ENCODE assay signal across 9 mouse cellular contexts in genomic region chr2:173046582-173047297, GRCm38 (mm10). TPM values are rescaled to one million over a fixed set of nuclear protein-coding genes. Genes with fewer than 3 reads are reported as not detected.
DNase-seq lines count a peak whose midpoint lies in the region; ATAC-seq and TF ChIP-seq lines count a peak whose summit lies in the region.
"Had no signal": no experiment of that assay in that cellular context is flagged by ENCODE, and none has a peak within 500 bp of the region (broad histone marks: within the 10 kb centered on the region; RNA-seq: fewer than 3 reads in every experiment).

No protein-coding gene starts in this region.

- no peaks in the 10 kb centered on the region for H3K27me3 ChIP-seq in megakaryocyte, embryonic 14.5 days (replicated peaks)
- H3K27me3 ChIP-seq in kidney, embryonic 14.5 days (ENCODE audit: control insufficient read depth, insufficient read depth, low read length), result no peaks in the 10 kb centered on the region
- H3K27me3 ChIP-seq: hindbrain, embryonic 15.5 days had no signal

- H3K4me1 ChIP-seq in ES-E14 (ENCODE audit: control insufficient read depth in 2 of 2, insufficient read depth in 2 of 2, low read length in 2 of 2, poor library complexity in 1 of 2), result peaks cover 2 to 24% of the 10 kb centered on the region in 2 experiments; a peak in 1 of 4 replicates
- H3K4me1 ChIP-seq in megakaryocyte, embryonic 14.5 days, result peaks cover 97% of the 10 kb centered on the region
- H3K4me1 ChIP-seq in kidney, embryonic 14.5 days (ENCODE audit: control insufficient read depth, insufficient read depth, low read length), result peaks cover 31% of the 10 kb centered on the region
- H3K4me1 ChIP-seq: hindbrain, embryonic 15.5 days had no signal

- H3K9ac ChIP-seq in ES-E14 (ENCODE audit: insufficient read depth, low read depth, low read length, poor library complexity, severe bottlenecking), result peak overlapping the region; percentile 5; the same call in 1 of the 2 replicates
- no peak overlapping the region for H3K9ac ChIP-seq in kidney, embryonic 14.5 days (ENCODE audit: low read depth, low read length)
- H3K9ac ChIP-seq: hindbrain, embryonic 15.5 days had no signal

- H3K4me3 ChIP-seq in ES-E14 (ENCODE audit: insufficient read depth in 1 of 2, low read depth in 1 of 2, low read length in 2 of 2, poor library complexity in 1 of 2, severe bottlenecking in 1 of 2), result no peak overlapping the region
- peak overlapping the region; percentile 89 for H3K4me3 ChIP-seq in megakaryocyte, embryonic 14.5 days (replicated peaks)
- no peak overlapping the region for H3K4me3 ChIP-seq in kidney, embryonic 14.5 days (ENCODE audit: low read length)
- H3K4me3 ChIP-seq: hindbrain, embryonic 15.5 days had no signal

- DNase-seq in A20 (ENCODE audit: low read depth, low spot score), result peak; percentile 91
- no peak for DNase-seq in ES-E14 (ENCODE audit: low read depth, low spot score)
- DNase-seq in right cerebral cortex, postnatal 4 days, result no peak
- DNase-seq in left cerebral cortex, adult 8-10 months (ENCODE audit: low spot score in 2 of 2), result no peak
- DNase-seq in right cerebral cortex, postnatal 25 days, result no peak

- no peaks in the 10 kb centered on the region for H3K36me3 ChIP-seq in ES-E14 (ENCODE audit: control insufficient read depth, insufficient read depth, low read length, poor library complexity, severe bottlenecking)
- peaks cover 61% of the 10 kb centered on the region for H3K36me3 ChIP-seq in megakaryocyte, embryonic 14.5 days (replicated peaks; ENCODE audit: low read length)
- H3K36me3 ChIP-seq in kidney, embryonic 14.5 days (ENCODE audit: control insufficient read depth, insufficient read depth, low read length), result no peaks in the 10 kb centered on the region
- H3K36me3 ChIP-seq: hindbrain, embryonic 15.5 days had no signal

- no peak overlapping the region for H3K4me2 ChIP-seq in kidney, embryonic 14.5 days (replicated peaks; ENCODE audit: low read depth, low read length)
- H3K4me2 ChIP-seq: hindbrain, embryonic 15.5 days had no signal

- 58% methylated on average over 15 of the region's 15 CpGs for WGBS in kidney, embryonic 14.5 days

- H3K9me3 ChIP-seq in ES-E14 (ENCODE audit: control insufficient read depth, insufficient read depth, low read depth, low read length), result no peaks in the 10 kb centered on the region
- H3K9me3 ChIP-seq in megakaryocyte, embryonic 14.5 days, result 0 out of 2 replicates have a peak, but pooled peaks cover 3% of the 10 kb centered on the region
- H3K9me3 ChIP-seq in kidney, embryonic 14.5 days (ENCODE audit: control insufficient read depth, low read length), result no peaks in the 10 kb centered on the region
- H3K9me3 ChIP-seq: hindbrain, embryonic 15.5 days had no signal

- no peak overlapping the region for H3K27ac ChIP-seq in ES-E14 (ENCODE audit: insufficient read depth, low read depth, low read length, poor library complexity, severe bottlenecking)
- H3K27ac ChIP-seq in kidney, embryonic 14.5 days (ENCODE audit: low read depth, low read length), result no peak overlapping the region
- H3K27ac ChIP-seq: hindbrain, embryonic 15.5 days had no signal

- ATAC-seq in hematopoietic stem cell, adult 5-6 weeks (replicated peaks in 1 of 2; ENCODE audit: insufficient read depth in 1 of 2, low FRiP score in 2 of 2, low TSS enrichment in 1 of 2, low read depth in 1 of 2, poor library complexity in 2 of 2, severe bottlenecking in 2 of 2), result peak; percentile 85 to 86
- ATAC-seq in kidney, embryonic 14.5 days (ENCODE audit: low FRiP score, low TSS enrichment), result no peak

- in situ Hi-C loops in ES-E14 (cut with MboI; ENCODE audit: low sequenced_read_pairs in 2 of 2, unreplicated experiment in 2 of 2), result no loop called here

TF ChIP-seq in ES-E14, 5 proteins besides CTCF, POLR2A, EP300 and RAD21:
- TF ChIP-seq ZC3H11A (IDR thresholded peaks at IDR 0.05; ENCODE audit: borderline replicate concordance, low read depth, low read length) (no peak), CHD2 (IDR thresholded peaks at IDR 0.05; ENCODE audit: low read depth, low read length) (no peak), ZNF384 (IDR thresholded peaks at IDR 0.05; ENCODE audit: low read depth, low read length) (no peak), HCFC1 (IDR thresholded peaks at IDR 0.05; ENCODE audit: borderline replicate concordance, insufficient read depth, low read length) (no peak), MAFK (IDR thresholded peaks at IDR 0.05; ENCODE audit: insufficient read depth, low read depth, low read length) (no peak)

RNA-seq across cellular contexts. Expression of gene Rbm38, which starts 26.4 kb away (rescaled TPM):
- 23.9 and 26.7 TPM in 2 replicates for total RNA-seq in ES-E14 (2012; rRNA removed)
- total RNA-seq in hematopoietic stem cell, adult 5-6 weeks (2017), result 66.3 and 81.3 TPM in 2 replicates
- polyA plus RNA-seq in megakaryocyte, embryonic 14.5 days (2012; ENCODE audit: insufficient read depth, low replicate concordance), result 1,149 and 2,622 TPM in 2 replicates
- 1 to 10 TPM; 2.9 to 5.2 (median 3.6) TPM for total RNA-seq in left cerebral cortex, adult 8-10 months (2022)
- 41.3 and 42.6 TPM in 2 replicates for polyA plus RNA-seq in kidney, embryonic 14.5 days (2014; fragmentation: Nextera tagmentation; extraction: Ambion mirVana)

RNA-seq across cellular contexts. Expression of gene Rae1, which starts 46.8 kb away (rescaled TPM):
- 120 and 123 TPM in 2 replicates for total RNA-seq in ES-E14 (2012; rRNA removed)
- 45.8 and 57.5 TPM in 2 replicates for total RNA-seq in hematopoietic stem cell, adult 5-6 weeks (2017)
- polyA plus RNA-seq in megakaryocyte, embryonic 14.5 days (2012; ENCODE audit: insufficient read depth, low replicate concordance), result 26.3 and 89.2 TPM in 2 replicates
- 10 to 100 TPM; 56.9 to 63.1 (median 62.1) TPM for total RNA-seq in left cerebral cortex, adult 8-10 months (2022)
- polyA plus RNA-seq in kidney, embryonic 14.5 days (2014; fragmentation: Nextera tagmentation; extraction: Ambion mirVana), result 131 and 155 TPM in 2 replicates
